Comparison of ENCODE assay signal across 14 mouse cellular contexts in genomic region chr17:26534695-26535094, GRCm38 (mm10). TPM values are rescaled to one million over a fixed set of nuclear protein-coding genes. Genes with fewer than 3 reads are reported as not detected.
A peak's percentile ranks its signal among the peaks of the same experiment; 100 is the strongest.
DNase-seq lines count a peak whose midpoint lies in the region; ATAC-seq lines count a peak whose summit lies in the region.
"Had no signal": no experiment of that assay in that cellular context is flagged by ENCODE, and none has a peak within 500 bp of the region (broad histone marks: within the 10 kb centered on the region; RNA-seq: fewer than 3 reads in every experiment).

No protein-coding gene starts in this region.

- H3K4me3 ChIP-seq in heart, embryonic 15.5 days: no peak overlapping the region
- no peak overlapping the region for H3K4me3 ChIP-seq in liver, embryonic 16.5 days (ENCODE audit: low read depth, low read length)
- H3K4me3 ChIP-seq: embryonic facial prominence, embryonic 12.5 days; neural tube, embryonic 12.5 days had no signal

- 80% methylated on average over 5 of the region's 5 CpGs for WGBS in heart, embryonic 15.5 days
- 32% methylated on average over 5 of the region's 5 CpGs for WGBS in liver, embryonic 16.5 days (ENCODE audit: insufficient replicate concordance)

- no peaks in the 10 kb centered on the region for H3K36me3 ChIP-seq in heart, embryonic 15.5 days
- no peaks in the 10 kb centered on the region for H3K36me3 ChIP-seq in liver, embryonic 16.5 days (ENCODE audit: control insufficient read depth, insufficient read depth)
- H3K36me3 ChIP-seq: embryonic facial prominence, embryonic 12.5 days; neural tube, embryonic 12.5 days had no signal

- no peak overlapping the region for H3K4me2 ChIP-seq in heart, embryonic 15.5 days
- H3K4me2 ChIP-seq in liver, embryonic 16.5 days (ENCODE audit: low read depth, low read length): no peak overlapping the region
- H3K4me2 ChIP-seq: embryonic facial prominence, embryonic 12.5 days; neural tube, embryonic 12.5 days had no signal

- H3K27me3 ChIP-seq in heart, embryonic 15.5 days: no peaks in the 10 kb centered on the region
- no peaks in the 10 kb centered on the region for H3K27me3 ChIP-seq in liver, embryonic 16.5 days (ENCODE audit: control insufficient read depth, insufficient read depth, low read depth, low read length)
- H3K27me3 ChIP-seq: embryonic facial prominence, embryonic 12.5 days; neural tube, embryonic 12.5 days had no signal

- no peak for ATAC-seq in heart, embryonic 15.5 days (replicated peaks; ENCODE audit: insufficient number of reproducible peaks, insufficient read depth, low FRiP score, low read depth)
- ATAC-seq in liver, embryonic 16.5 days (ENCODE audit: low read depth): peak; percentile 49; the same call in 1 of the 2 replicates
- ATAC-seq in megakaryocyte-erythroid progenitor cell, adult 5-6 weeks (replicated peaks; ENCODE audit: low FRiP score, low TSS enrichment, poor library complexity, severe bottlenecking): no peak

- H3K9me3 ChIP-seq in heart, embryonic 15.5 days (replicated peaks): no peaks in the 10 kb centered on the region
- H3K9me3 ChIP-seq in liver, embryonic 16.5 days (replicated peaks; ENCODE audit: control insufficient read depth, low read length): no peaks in the 10 kb centered on the region
- H3K9me3 ChIP-seq: embryonic facial prominence, embryonic 12.5 days; neural tube, embryonic 12.5 days had no signal

- DNase-seq in heart, adult 18-20 months: no peak
- peak; percentile 55 for DNase-seq in MEL-GATA-1-ER (ENCODE audit: extremely low read depth, low read depth)
- peak; percentile 68 for DNase-seq in c-Kit-positive CD71-positive TER-119-positive erythroid progenitor cells, embryonic 14.5 days (ENCODE audit: low spot score)
- DNase-seq in B cell, adult 2 months: no peak
- DNase-seq in lung, postnatal 14 days: no peak
- DNase-seq: adrenal gland, postnatal 14 days; kidney, adult 11 months; lung, adult 2 months; right cerebral cortex, postnatal 14 days had no signal

- H3K27ac ChIP-seq in heart, embryonic 15.5 days: peak overlapping the region; percentile 31; the same call in 1 of the 2 replicates
- H3K27ac ChIP-seq in liver, embryonic 16.5 days (ENCODE audit: low read length): peak overlapping the region; percentile 75
- H3K27ac ChIP-seq: embryonic facial prominence, embryonic 12.5 days; neural tube, embryonic 12.5 days had no signal

- H3K4me1 ChIP-seq in heart, embryonic 15.5 days (replicated peaks): peaks cover 40% of the 10 kb centered on the region
- H3K4me1 ChIP-seq in liver, embryonic 16.5 days (ENCODE audit: control insufficient read depth, low read depth, low read length): peaks cover 35% of the 10 kb centered on the region
- H3K4me1 ChIP-seq: neural tube, embryonic 12.5 days had no signal

- H3K9ac ChIP-seq in heart, embryonic 15.5 days: no peak overlapping the region
- H3K9ac ChIP-seq in liver, embryonic 16.5 days (ENCODE audit: low read depth, low read length): peak overlapping the region; percentile 22; the same call in 1 of the 2 replicates
- H3K9ac ChIP-seq: embryonic facial prominence, embryonic 12.5 days; neural tube, embryonic 12.5 days had no signal

RNA-seq across cellular contexts. Expression of gene Ergic1, which starts 26.6 kb away (rescaled TPM):
- polyA plus RNA-seq in heart, embryonic 15.5 days (2015; fragmentation: Nextera tagmentation; extraction: Ambion mirVana): 75.0 and 92.0 TPM in 2 replicates
- 10 to 100 TPM; 50.4 to 56.6 TPM for total RNA-seq in heart, adult 18-20 months (2021)
- polyA plus RNA-seq in liver, embryonic 16.5 days (2015; fragmentation: Nextera tagmentation; extraction: Ambion mirVana): 36.0 and 39.0 TPM in 2 replicates
- 51.7 and 55.0 TPM in 2 replicates for total RNA-seq in megakaryocyte-erythroid progenitor cell, adult 5-6 weeks (2014; fragmentation: Nextera tagmentation)
- total RNA-seq in megakaryocyte-erythroid progenitor cell, adult 5-6 weeks (2017): 31.6 and 40.3 TPM in 2 replicates

RNA-seq across cellular contexts. Expression of gene Dusp1, which starts 27.2 kb away (rescaled TPM):
- polyA plus RNA-seq in heart, embryonic 15.5 days (2015; fragmentation: Nextera tagmentation; extraction: Ambion mirVana): 30.8 and 38.1 TPM in 2 replicates
- total RNA-seq in heart, adult 18-20 months (2021): 10 to 100 TPM; 50.3 to 57.1 TPM
- polyA plus RNA-seq in liver, embryonic 16.5 days (2015; fragmentation: Nextera tagmentation; extraction: Ambion mirVana): 22.7 and 25.9 TPM in 2 replicates
- total RNA-seq in megakaryocyte-erythroid progenitor cell, adult 5-6 weeks (2014; fragmentation: Nextera tagmentation): 18.4 and 29.1 TPM in 2 replicates
- total RNA-seq in megakaryocyte-erythroid progenitor cell, adult 5-6 weeks (2017): 73.3 and 79.0 TPM in 2 replicates

Comparison
In these comparisons a context has a peak if more than half of its experiments do, and no peak if none do; other contexts are left out.
1. DNase-seq: peak in MEL-GATA-1-ER (single experiment) and c-Kit-positive CD71-positive TER-119-positive erythroid progenitor cells, embryonic 14.5 days (single experiment); none in heart, adult 18-20 months (0 of 2), B cell, adult 2 months (0 of 2) and lung, postnatal 14 days (single experiment).